Mouse (Mus musculus) forebrain, embryonic 10.5 days (tissue): ENCODE data around the gene Ambra1. TPM values are rescaled to one million over a fixed set of nuclear protein-coding genes. Genes with fewer than 3 reads are reported as not detected.

Source experiments
- DNase-seq: peaks from one replicate; pipeline ENCODE4 v3.0.0-alpha.2; 2017; ENCODE audit warnings: low spot score; ENCODE audit errors: extremely low spot score
- H3K27ac ChIP-seq: fragments of 300-500 bp; sonication (generic); 2 replicates; pipeline ENCODE4 v1.5.1; 2016; ENCODE audit warnings: mild to moderate bottlenecking
- H3K27me3 ChIP-seq: fragments of 300-500 bp; sonication (generic); 2 replicates; pipeline ENCODE4 v1.6.1; 2016; ENCODE audit warnings: mild to moderate bottlenecking; ENCODE audit not compliant: poor library complexity, severe bottlenecking
- H3K36me3 ChIP-seq: fragments of 300-500 bp; sonication (generic); replicated peaks from 2 replicates; pipeline ENCODE4 v1.6.1; 2016; ENCODE audit warnings: mild to moderate bottlenecking, moderate library complexity
- H3K4me1 ChIP-seq: fragments of 300-500 bp; sonication (generic); 2 replicates; pipeline ENCODE4 v1.6.1; 2016
- H3K4me3 ChIP-seq: fragments of 300-500 bp; sonication (generic); 2 replicates; pipeline ENCODE4 v1.5.1; 2016; ENCODE audit warnings: mild to moderate bottlenecking, moderate library complexity
- H3K9me3 ChIP-seq: fragments of 300-500 bp; sonication (generic); 2 replicates; pipeline ENCODE4 v1.6.1; 2016; ENCODE audit warnings: mild to moderate bottlenecking, moderate library complexity
- WGBS: fragments of 180-500 bp; shearing (Covaris S2); methylation state at CpG from one replicate; pipeline ENCODE4 v1.1.7; 2016; 5-methylcytosine and 5-hydroxymethylcytosine counted together
- polyA plus RNA-seq: library from polyadenylated mRNA; unstranded; fragments of >200 nt; fragmentation: Nextera tagmentation; extraction: Ambion mirVana; gene quantifications from 2 replicates; pipeline ENCODE4 v1.2.1, GENCODE M21; 2016

Gene Ambra1
- polyA plus RNA-seq, 1 experiment from 2014 or later = 23.2 TPM

DNA sequence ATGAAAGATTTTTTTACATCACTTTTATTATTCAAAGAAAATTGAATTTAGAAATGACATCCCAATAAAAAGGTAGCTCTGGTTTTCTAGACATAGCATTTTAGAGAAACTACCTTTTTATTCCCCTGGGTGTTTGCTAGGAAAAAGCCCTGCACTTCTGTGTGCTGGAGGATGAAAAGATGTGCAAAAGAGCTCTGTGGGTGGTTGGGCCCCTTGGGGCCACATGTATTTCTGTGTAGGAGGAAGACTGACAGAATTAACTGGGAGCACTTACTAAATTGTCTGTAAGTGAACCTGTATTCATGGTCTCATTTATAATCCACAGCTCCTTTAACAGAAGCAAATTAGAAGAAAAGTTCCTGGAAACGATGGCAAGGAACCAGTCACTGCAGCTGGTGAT is 114.2 kb downstream of the Ambra1 start:
- Histone ChIP-seq H3K4me1 (no peaks in the 10 kb centered on the region), H3K4me3 (no peak overlapping the region), H3K27ac (no peak overlapping the region), H3K9me3 (no peaks in the 10 kb centered on the region), H3K36me3 (0 out of 2 replicates have a peak, but pooled peaks cover under 1% of the 10 kb centered on the region), H3K27me3 (peaks cover 12% of the 10 kb centered on the region)
- DNase-seq = no peak
- WGBS = 69% methylated on average over 1 of the region's 1 CpGs

GRCm38 (mm10) chr2:91852446-91853191 is 122.7 kb downstream of the Ambra1 start:
- 10% methylated on average over 2 of the region's 2 CpGs for WGBS
- Histone ChIP-seq H3K4me1 (peaks cover 14% of the 10 kb centered on the region), H3K9me3 (no peaks in the 10 kb centered on the region), H3K27ac (no peak overlapping the region), H3K27me3 (peaks cover 72% of the 10 kb centered on the region), H3K4me3 (no peak overlapping the region), H3K36me3 (no peaks in the 10 kb centered on the region)
- peak; percentile 14 for DNase-seq

DNA sequence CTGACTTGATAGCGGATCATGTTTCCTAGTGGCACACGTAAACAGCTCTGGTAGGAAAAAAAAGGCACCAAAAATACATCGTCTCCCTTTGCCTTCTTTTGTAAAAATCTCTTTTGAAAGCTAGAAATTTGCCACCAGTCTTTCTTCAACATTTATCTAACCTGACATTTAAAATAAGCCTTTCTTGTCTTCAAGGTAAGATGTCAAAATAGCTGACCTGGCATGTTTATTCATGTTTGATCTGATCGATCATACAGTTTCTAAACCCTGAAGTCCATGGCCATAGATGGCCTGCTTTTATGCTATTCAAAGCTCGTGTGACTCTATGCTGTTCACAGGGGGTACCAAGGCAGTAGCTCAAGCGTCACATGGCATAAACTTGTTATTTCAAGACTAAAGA is 124.6 kb downstream of the Ambra1 start:
- WGBS = 87% methylated on average over 6 of the region's 6 CpGs
- peaks cover 55% of the 10 kb centered on the region for H3K27me3 ChIP-seq
- DNase-seq = no peak
- H3K4me3 ChIP-seq = no peak overlapping the region
- no peak overlapping the region for H3K27ac ChIP-seq
- H3K4me1 ChIP-seq = peaks cover 14% of the 10 kb centered on the region
- no peaks in the 10 kb centered on the region for H3K36me3 ChIP-seq
- no peaks in the 10 kb centered on the region for H3K9me3 ChIP-seq

GRCm38 (mm10) chr2:91856958-91857357 is 127.0 kb downstream of the Ambra1 start:
- WGBS = 84% methylated on average over 3 of the region's 3 CpGs
- Histone ChIP-seq H3K4me1 (peaks cover 14% of the 10 kb centered on the region), H3K27ac (no peak overlapping the region), H3K9me3 (no peaks in the 10 kb centered on the region), H3K4me3 (no peak overlapping the region), H3K36me3 (no peaks in the 10 kb centered on the region), H3K27me3 (peaks cover 32% of the 10 kb centered on the region)
- DNase-seq = no peak

DNA sequence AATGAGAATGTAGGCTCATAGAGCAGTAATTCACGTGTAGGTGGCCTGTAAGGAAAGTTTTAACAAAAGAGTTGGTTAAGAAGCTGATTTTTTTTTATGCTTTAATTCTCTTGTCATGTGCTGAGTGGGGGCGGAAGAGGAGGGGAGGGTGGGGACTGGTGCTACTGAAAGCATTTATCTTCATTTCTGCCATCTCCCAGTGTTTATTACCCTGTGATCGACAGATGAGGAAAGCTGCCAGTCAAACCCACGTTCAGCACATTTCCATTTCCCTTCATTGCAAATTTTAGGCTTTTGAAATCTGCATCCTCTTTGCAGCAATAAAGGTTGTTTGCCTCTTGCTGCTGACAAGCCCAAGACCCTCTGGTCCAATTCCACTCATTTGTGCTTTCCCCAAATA is 129.5 kb downstream of the Ambra1 start:
- H3K4me3 ChIP-seq = no peak overlapping the region
- peaks cover 22% of the 10 kb centered on the region for H3K27me3 ChIP-seq
- DNase-seq = no peak
- no peak overlapping the region for H3K27ac ChIP-seq
- H3K4me1 ChIP-seq = 0 out of 2 replicates have a peak, but pooled peaks cover 3% of the 10 kb centered on the region
- 78% methylated on average over 4 of the region's 4 CpGs for WGBS
- H3K9me3 ChIP-seq = no peaks in the 10 kb centered on the region
- H3K36me3 ChIP-seq = no peaks in the 10 kb centered on the region

GRCm38 (mm10) chr2:91870754-91871153 is 140.8 kb downstream of the Ambra1 start:
- DNase-seq = no peak
- Histone ChIP-seq H3K27me3 (no peaks in the 10 kb centered on the region), H3K27ac (no peak overlapping the region), H3K4me3 (no peak overlapping the region), H3K9me3 (no peaks in the 10 kb centered on the region), H3K4me1 (no peaks in the 10 kb centered on the region), H3K36me3 (peaks cover 4% of the 10 kb centered on the region; the same call in 1 of the 2 replicates)
- WGBS = 88% methylated on average over 8 of the region's 8 CpGs

- H3K4me1 ChIP-seq = no peaks in the 10 kb centered on the region
- H3K27me3 ChIP-seq = no peaks in the 10 kb centered on the region
- H3K27ac ChIP-seq = no peak overlapping the region
- H3K4me3 ChIP-seq = no peak overlapping the region
- WGBS = 95% methylated on average over 1 of the region's 1 CpGs
- DNase-seq = no peak
- H3K9me3 ChIP-seq = no peaks in the 10 kb centered on the region
- peaks cover 8% of the 10 kb centered on the region for H3K36me3 ChIP-seq
These were observed 141.3 kb downstream of the Ambra1 start for GRCm38 (mm10) chr2:91871225-91871624.

DNA sequence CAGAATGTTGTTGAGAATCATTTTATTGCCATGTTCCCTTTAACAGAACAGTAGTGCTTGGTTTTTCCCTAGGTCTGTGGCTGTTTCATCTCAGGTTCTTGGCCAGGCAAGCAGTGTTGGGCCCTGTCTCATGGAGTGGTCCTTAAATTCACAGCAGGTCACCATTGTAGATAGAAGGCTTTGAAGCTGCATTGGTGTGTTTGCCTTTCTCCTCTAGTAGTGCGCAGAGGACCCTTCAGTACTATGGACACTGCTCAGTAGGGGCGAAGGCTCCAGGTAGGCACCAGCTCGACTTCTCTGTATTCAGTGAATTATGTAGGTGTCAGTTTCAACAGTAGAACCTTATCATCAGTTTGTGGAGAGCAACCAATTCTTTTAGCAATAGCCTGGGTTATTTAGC is 142.7 kb downstream of the Ambra1 start:
- Histone ChIP-seq H3K27me3 (no peaks in the 10 kb centered on the region), H3K36me3 (peaks cover 21% of the 10 kb centered on the region), H3K9me3 (no peaks in the 10 kb centered on the region), H3K4me1 (no peaks in the 10 kb centered on the region), H3K27ac (no peak overlapping the region), H3K4me3 (no peak overlapping the region)
- 95% methylated on average over 3 of the region's 3 CpGs for WGBS
- no peak for DNase-seq

- Histone ChIP-seq H3K36me3 (peaks cover 21% of the 10 kb centered on the region), H3K4me1 (peaks cover 6% of the 10 kb centered on the region), H3K27me3 (no peaks in the 10 kb centered on the region), H3K4me3 (no peak overlapping the region), H3K9me3 (no peaks in the 10 kb centered on the region), H3K27ac (no peak overlapping the region)
- 90% methylated on average over 9 of the region's 9 CpGs for WGBS
- no peak for DNase-seq
These were observed 146.3 kb downstream of the Ambra1 start for GRCm38 (mm10) chr2:91876000-91876805.

DNA sequence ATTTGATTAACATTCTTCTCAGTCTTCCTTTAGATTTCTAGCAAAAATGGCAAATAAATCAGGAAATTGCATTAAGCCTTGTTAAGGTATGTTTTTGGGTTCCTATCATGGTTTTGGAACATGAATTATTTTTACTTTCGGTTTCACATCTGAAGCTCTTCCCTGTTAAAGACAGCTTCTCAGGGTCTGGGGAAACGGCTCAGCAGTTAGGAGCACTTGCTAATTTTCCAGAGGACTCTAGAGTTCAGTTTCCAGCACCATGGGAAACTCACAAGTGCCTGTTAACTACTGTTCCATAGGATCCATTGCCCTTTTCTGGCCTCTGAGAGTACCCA is 146.8 kb downstream of the Ambra1 start:
- H3K27ac ChIP-seq = no peak overlapping the region
- H3K9me3 ChIP-seq = no peaks in the 10 kb centered on the region
- H3K36me3 ChIP-seq = peaks cover 21% of the 10 kb centered on the region
- no peak overlapping the region for H3K4me3 ChIP-seq
- H3K27me3 ChIP-seq = no peaks in the 10 kb centered on the region
- DNase-seq = no peak
- H3K4me1 ChIP-seq = peaks cover 6% of the 10 kb centered on the region
- 90% methylated on average over 2 of the region's 2 CpGs for WGBS

DNA sequence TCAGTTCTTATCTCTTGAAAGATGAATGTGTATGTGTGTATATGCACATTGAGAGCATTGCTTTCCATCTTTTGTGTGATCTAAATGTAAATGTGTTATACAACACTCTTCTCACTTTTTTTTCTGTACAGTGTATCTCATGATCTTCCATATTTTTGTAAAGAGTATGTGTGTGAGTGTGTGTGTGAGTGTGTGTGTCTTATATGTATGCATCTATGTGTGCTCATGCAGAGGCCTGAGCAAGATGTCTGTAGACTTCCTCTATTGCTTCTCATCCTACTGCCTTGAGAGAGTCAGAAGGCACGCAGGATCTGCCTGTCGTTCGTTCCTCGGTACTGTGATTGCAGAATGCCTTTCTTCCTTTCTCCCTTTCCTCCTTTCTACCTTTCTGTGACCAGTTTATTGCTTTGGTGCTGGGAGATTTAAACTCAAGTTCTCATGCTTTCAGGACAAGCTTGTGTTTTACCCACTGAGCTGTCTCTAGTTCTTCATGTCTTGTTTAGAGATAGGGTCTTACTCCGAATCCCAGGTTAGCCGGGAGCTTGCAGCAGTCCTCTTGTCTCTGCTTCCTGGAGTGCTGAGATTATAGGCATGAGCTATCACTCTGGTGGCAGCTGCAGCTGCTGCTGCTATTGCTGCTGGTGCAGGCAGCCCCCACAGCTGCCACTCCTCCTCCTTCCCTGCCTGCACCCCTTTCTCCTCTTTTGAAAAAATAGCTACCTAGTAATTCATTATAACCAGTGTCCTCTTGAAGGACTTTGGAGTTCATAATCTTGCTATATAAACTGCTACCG is 148.7 kb downstream of the Ambra1 start:
- Histone ChIP-seq H3K4me1 (peaks cover 6% of the 10 kb centered on the region), H3K27ac (no peak overlapping the region), H3K36me3 (peaks cover 21% of the 10 kb centered on the region), H3K27me3 (no peaks in the 10 kb centered on the region), H3K4me3 (no peak overlapping the region), H3K9me3 (no peaks in the 10 kb centered on the region)
- DNase-seq = no peak
- WGBS = 84% methylated on average over 7 of the region's 7 CpGs

- no peak for DNase-seq
- Histone ChIP-seq H3K36me3 (peaks cover 28% of the 10 kb centered on the region), H3K27ac (no peak overlapping the region), H3K27me3 (no peaks in the 10 kb centered on the region), H3K4me3 (no peak overlapping the region), H3K4me1 (peaks cover under 1% of the 10 kb centered on the region), H3K9me3 (no peaks in the 10 kb centered on the region)
- WGBS = 93% methylated on average over 4 of the region's 4 CpGs
These were observed 154.0 kb downstream of the Ambra1 start for GRCm38 (mm10) chr2:91883961-91884360.
